Mouse (Mus musculus): Measurements from ENCODE around the gene AW011738. TPM values are rescaled to one million over a fixed set of nuclear protein-coding genes. Genes with fewer than 3 reads are reported as not detected.

AW011738 gene
- polyA plus RNA-seq, 1 experiment from 2014 or later: 1.2 TPM

DNA sequence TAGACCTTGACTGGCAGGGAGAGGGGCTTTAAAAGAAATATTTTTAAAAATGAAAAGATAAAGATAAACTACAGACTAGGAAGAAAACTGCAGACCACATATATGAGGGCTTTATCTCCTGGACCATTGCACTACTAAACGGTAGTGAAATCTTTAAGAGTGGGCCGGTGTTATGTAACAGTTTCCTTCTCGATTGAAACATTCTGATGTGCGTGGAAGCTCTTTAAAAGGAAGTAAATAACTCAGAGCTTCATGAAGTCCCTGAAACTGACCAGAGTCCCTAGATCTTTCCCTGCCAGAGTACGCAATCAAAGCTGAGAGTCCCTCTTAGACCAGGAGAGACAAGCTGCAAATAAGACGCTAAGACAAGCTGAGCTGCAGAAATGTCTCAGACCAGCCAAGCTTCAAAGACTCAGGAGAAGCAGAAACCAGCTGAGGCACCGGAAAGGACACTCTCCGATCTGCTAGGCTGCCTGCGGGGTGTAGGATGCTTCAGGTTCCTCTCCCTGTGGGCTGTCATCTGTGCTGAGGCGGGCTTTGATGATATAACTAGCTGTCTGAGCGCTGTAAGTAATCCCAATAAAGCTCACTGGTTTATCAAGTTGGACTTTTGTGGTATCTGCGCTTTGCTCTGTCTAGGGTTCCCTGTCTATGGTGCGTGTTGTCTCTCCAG, 7.0 kb downstream of the AW011738 start:
- 86% methylated on average over 13 of the region's 13 CpGs for WGBS
- H3K4me3 ChIP-seq (ENCODE audit: low read depth, low read length): no peak overlapping the region
- no peaks in the 10 kb centered on the region for H3K9me3 ChIP-seq (replicated peaks; ENCODE audit: control insufficient read depth, low read length)
- DNase-seq (ENCODE audit: low spot score): no peak
- H3K4me1 ChIP-seq (ENCODE audit: control insufficient read depth, insufficient read depth, low read length): peaks cover under 1% of the 10 kb centered on the region; the same call in 1 of the 2 replicates
- H3K9ac ChIP-seq (ENCODE audit: low read length): no peak overlapping the region
- H3K27me3 ChIP-seq (replicated peaks; ENCODE audit: control insufficient read depth, insufficient read depth, low read length): no peaks in the 10 kb centered on the region
- H3K4me2 ChIP-seq (ENCODE audit: low read length): no peak overlapping the region
- H3K27ac ChIP-seq (ENCODE audit: low read depth, low read length): no peak overlapping the region
- 0 out of 2 replicates have a peak, but pooled peaks cover 3% of the 10 kb centered on the region for H3K36me3 ChIP-seq (ENCODE audit: control insufficient read depth, insufficient read depth, low read length)
- ATAC-seq: no peak

DNA sequence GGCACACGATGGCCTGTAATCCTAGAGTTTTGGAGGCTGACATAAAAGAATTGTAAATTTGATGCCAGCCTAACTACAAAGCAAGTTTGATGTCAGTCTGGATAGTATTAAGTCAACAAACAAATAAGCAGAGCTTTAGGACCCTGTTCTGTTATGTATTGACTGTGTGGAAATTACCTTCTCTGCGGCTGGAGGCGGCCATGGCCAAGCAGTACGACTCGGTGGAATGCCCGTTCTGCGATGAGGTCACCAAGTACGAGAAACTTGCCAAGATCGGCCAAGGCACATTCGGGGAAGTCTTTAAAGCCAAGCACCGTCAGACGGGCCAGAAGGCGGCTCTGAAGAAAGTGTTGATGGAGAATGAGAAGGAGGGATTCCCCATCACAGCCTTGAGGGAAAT, 10.0 kb downstream of the AW011738 start:
- Histone ChIP-seq H3K4me3 (ENCODE audit: low read depth, low read length) (no peak overlapping the region), H3K4me1 (ENCODE audit: control insufficient read depth, insufficient read depth, low read length) (no peaks in the 10 kb centered on the region), H3K4me2 (ENCODE audit: low read length) (no peak overlapping the region), H3K36me3 (ENCODE audit: control insufficient read depth, insufficient read depth, low read length) (no peaks in the 10 kb centered on the region), H3K9me3 (replicated peaks; ENCODE audit: control insufficient read depth, low read length) (no peaks in the 10 kb centered on the region), H3K27ac (ENCODE audit: low read depth, low read length) (no peak overlapping the region), H3K9ac (ENCODE audit: low read length) (no peak overlapping the region), H3K27me3 (replicated peaks; ENCODE audit: control insufficient read depth, insufficient read depth, low read length) (no peaks in the 10 kb centered on the region)
- DNase-seq (ENCODE audit: low spot score): no peak
- 96% methylated on average over 13 of the region's 13 CpGs for WGBS
- no peak for ATAC-seq

DNA sequence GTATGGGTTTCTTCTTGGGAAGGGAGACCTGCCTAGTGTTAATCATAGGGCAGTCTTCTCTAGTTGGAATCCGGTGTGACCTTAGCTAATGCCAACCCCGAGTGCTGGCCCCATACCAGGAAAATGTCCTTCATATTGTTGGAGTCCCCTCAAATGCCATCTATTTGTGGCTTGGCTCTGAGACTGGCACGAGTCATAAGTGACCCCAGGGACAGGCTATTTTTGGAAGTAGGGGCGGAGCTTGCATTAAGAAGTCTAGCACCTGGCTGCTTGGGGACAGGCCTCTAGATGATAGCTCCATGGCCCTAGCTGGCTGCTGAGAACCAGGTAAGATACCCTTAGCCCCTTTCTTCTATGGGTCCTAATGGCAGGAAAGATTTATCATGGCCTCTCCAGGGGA, 12.5 kb downstream of the AW011738 start, which contains the start of gene Perm1:
Perm1 (plus strand) TSS at position 220 of the 400 bp plus-strand sequence.
- DNase-seq (ENCODE audit: low spot score) (no peak), ATAC-seq (no peak)
- Histone ChIP-seq H3K4me1 (ENCODE audit: control insufficient read depth, insufficient read depth, low read length) (no peaks in the 10 kb centered on the region), H3K36me3 (ENCODE audit: control insufficient read depth, insufficient read depth, low read length) (0 out of 2 replicates have a peak, but pooled peaks cover 2% of the 10 kb centered on the region), H3K4me2 (ENCODE audit: low read length) (no peak within 1 kb of the TSS), H3K4me3 (ENCODE audit: low read depth, low read length) (no peak within 1 kb of the TSS), H3K27ac (ENCODE audit: low read depth, low read length) (no peak within 1 kb of the TSS), H3K9me3 (replicated peaks; ENCODE audit: control insufficient read depth, low read length) (no peaks in the 10 kb centered on the region), H3K9ac (ENCODE audit: low read length) (no peak within 1 kb of the TSS), H3K27me3 (replicated peaks; ENCODE audit: control insufficient read depth, insufficient read depth, low read length) (no peaks in the 10 kb centered on the region)
- WGBS: 85% methylated on average over 4 of the region's 4 CpGs

DNA sequence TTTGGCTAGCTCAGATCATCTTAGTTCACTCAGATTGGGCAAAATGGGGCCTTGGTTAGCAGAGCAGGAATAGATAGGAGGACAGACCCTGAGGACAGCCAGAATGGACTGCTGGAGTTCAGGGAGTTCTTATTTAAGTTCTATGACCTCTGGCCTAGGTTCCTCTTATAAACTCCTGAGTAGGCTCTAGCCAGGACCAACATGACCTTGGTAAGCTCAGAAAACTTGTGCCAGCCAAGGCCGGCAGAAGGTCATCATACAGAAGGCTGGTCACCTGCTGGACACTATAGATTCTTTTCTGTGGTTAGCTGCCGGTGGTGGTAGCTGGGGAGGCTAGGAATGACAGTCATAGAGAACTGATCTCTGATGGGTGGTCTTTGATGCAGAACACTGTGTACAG, 13.1 kb downstream of the AW011738 start:
- Histone ChIP-seq H3K36me3 (ENCODE audit: control insufficient read depth, insufficient read depth, low read length) (0 out of 2 replicates have a peak, but pooled peaks cover 2% of the 10 kb centered on the region), H3K4me2 (ENCODE audit: low read length) (no peak overlapping the region), H3K27ac (ENCODE audit: low read depth, low read length) (no peak overlapping the region), H3K9me3 (replicated peaks; ENCODE audit: control insufficient read depth, low read length) (no peaks in the 10 kb centered on the region), H3K27me3 (replicated peaks; ENCODE audit: control insufficient read depth, insufficient read depth, low read length) (no peaks in the 10 kb centered on the region), H3K4me1 (ENCODE audit: control insufficient read depth, insufficient read depth, low read length) (no peaks in the 10 kb centered on the region), H3K9ac (ENCODE audit: low read length) (no peak overlapping the region), H3K4me3 (ENCODE audit: low read depth, low read length) (no peak overlapping the region)
- WGBS: 87% methylated on average over 2 of the region's 2 CpGs
- no peak for ATAC-seq
- no peak for DNase-seq (ENCODE audit: low spot score)

- DNase-seq (ENCODE audit: low spot score) (no peak), ATAC-seq (no peak)
- Histone ChIP-seq H3K27me3 (replicated peaks; ENCODE audit: control insufficient read depth, insufficient read depth, low read length) (no peaks in the 10 kb centered on the region), H3K4me2 (ENCODE audit: low read length) (no peak overlapping the region), H3K27ac (ENCODE audit: low read depth, low read length) (no peak overlapping the region), H3K9ac (ENCODE audit: low read length) (no peak overlapping the region), H3K36me3 (ENCODE audit: control insufficient read depth, insufficient read depth, low read length) (peaks cover 8% of the 10 kb centered on the region; the same call in 1 of the 2 replicates), H3K4me3 (ENCODE audit: low read depth, low read length) (no peak overlapping the region), H3K9me3 (replicated peaks; ENCODE audit: control insufficient read depth, low read length) (no peaks in the 10 kb centered on the region), H3K4me1 (ENCODE audit: control insufficient read depth, insufficient read depth, low read length) (no peaks in the 10 kb centered on the region)
- 85% methylated on average over 16 of the region's 16 CpGs for WGBS
Observed at GRCm38 (mm10) chr4:156217022-156217669, 14.0 kb downstream of the AW011738 start.

- Histone ChIP-seq H3K4me3 (ENCODE audit: low read depth, low read length) (no peak overlapping the region), H3K27me3 (replicated peaks; ENCODE audit: control insufficient read depth, insufficient read depth, low read length) (no peaks in the 10 kb centered on the region), H3K9me3 (replicated peaks; ENCODE audit: control insufficient read depth, low read length) (no peaks in the 10 kb centered on the region), H3K9ac (ENCODE audit: low read length) (no peak overlapping the region), H3K27ac (ENCODE audit: low read depth, low read length) (no peak overlapping the region), H3K36me3 (ENCODE audit: control insufficient read depth, insufficient read depth, low read length) (peaks cover 9% of the 10 kb centered on the region; the same call in 1 of the 2 replicates), H3K4me1 (ENCODE audit: control insufficient read depth, insufficient read depth, low read length) (no peaks in the 10 kb centered on the region), H3K4me2 (ENCODE audit: low read length) (no peak overlapping the region)
- 84% methylated on average over 16 of the region's 16 CpGs for WGBS
- ATAC-seq (no peak), DNase-seq (ENCODE audit: low spot score) (no peak)
Observed at GRCm38 (mm10) chr4:156217838-156218237, 14.7 kb downstream of the AW011738 start.

GRCm38 (mm10) chr4:156219936-156220335, 16.8 kb downstream of the AW011738 start:
- DNase-seq (ENCODE audit: low spot score) (no peak), ATAC-seq (no peak)
- no peaks in the 10 kb centered on the region for H3K9me3 ChIP-seq (replicated peaks; ENCODE audit: control insufficient read depth, low read length)
- no peak overlapping the region for H3K9ac ChIP-seq (ENCODE audit: low read length)
- 88% methylated on average over 11 of the region's 11 CpGs for WGBS
- no peaks in the 10 kb centered on the region for H3K27me3 ChIP-seq (replicated peaks; ENCODE audit: control insufficient read depth, insufficient read depth, low read length)
- no peak overlapping the region for H3K27ac ChIP-seq (ENCODE audit: low read depth, low read length)
- H3K4me1 ChIP-seq (ENCODE audit: control insufficient read depth, insufficient read depth, low read length): no peaks in the 10 kb centered on the region
- H3K4me3 ChIP-seq (ENCODE audit: low read depth, low read length): no peak overlapping the region
- H3K4me2 ChIP-seq (ENCODE audit: low read length): no peak overlapping the region
- peaks cover 9% of the 10 kb centered on the region; the same call in 1 of the 2 replicates for H3K36me3 ChIP-seq (ENCODE audit: control insufficient read depth, insufficient read depth, low read length)

GRCm38 (mm10) chr4:156224276-156224675, 21.2 kb downstream of the AW011738 start:
- Histone ChIP-seq H3K9ac (ENCODE audit: low read length) (no peak overlapping the region), H3K4me3 (ENCODE audit: low read depth, low read length) (no peak overlapping the region), H3K4me1 (ENCODE audit: control insufficient read depth, insufficient read depth, low read length) (no peaks in the 10 kb centered on the region), H3K9me3 (replicated peaks; ENCODE audit: control insufficient read depth, low read length) (no peaks in the 10 kb centered on the region), H3K36me3 (ENCODE audit: control insufficient read depth, insufficient read depth, low read length) (peaks cover 10% of the 10 kb centered on the region), H3K27ac (ENCODE audit: low read depth, low read length) (no peak overlapping the region), H3K27me3 (replicated peaks; ENCODE audit: control insufficient read depth, insufficient read depth, low read length) (no peaks in the 10 kb centered on the region), H3K4me2 (ENCODE audit: low read length) (no peak overlapping the region)
- 74% methylated on average over 2 of the region's 2 CpGs for WGBS
- no peak for ATAC-seq
- no peak for DNase-seq (ENCODE audit: low spot score)
